Mouse (Mus musculus): ENCODE data around the gene Dppa2.

DNA sequence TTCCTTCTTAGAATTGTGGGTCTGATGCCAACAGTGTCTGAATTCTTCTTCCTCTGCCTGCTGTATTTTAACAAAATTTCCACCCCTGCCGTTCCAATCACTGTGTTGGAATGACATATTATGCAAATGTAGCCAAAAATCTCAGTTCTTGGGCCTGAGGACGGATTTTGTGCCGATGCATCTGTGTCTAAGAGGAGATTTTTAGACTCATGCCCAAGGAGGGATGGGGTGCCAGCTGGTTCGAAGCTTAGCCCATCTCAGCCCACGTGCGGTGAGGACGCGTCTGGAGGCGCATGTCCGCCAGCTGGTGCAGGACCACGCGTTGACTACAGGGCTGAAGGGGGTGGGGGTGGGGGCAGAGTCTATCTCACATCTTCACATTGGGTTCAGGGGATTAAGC is 57.2 kb downstream of the Dppa2 start:
- TF ChIP-seq CTCF (IDR thresholded peaks at IDR 0.05; ENCODE audit: extremely low read depth, insufficient read depth, low read length) (no peak), POLR2A (IDR thresholded peaks at IDR 0.05; ENCODE audit: extremely low read depth, insufficient read depth, low read length) (no peak)

All from cortical plate, adult 2 months (tissue).